Mouse (Mus musculus): ENCODE measurements at regions not wholly inside any gene's neighbourhood (a gene's known extent, or its start where the extent isn't known, plus 50 kb on each side); places are given as distances from the start of the nearest gene placed in this dataset.

DNA sequence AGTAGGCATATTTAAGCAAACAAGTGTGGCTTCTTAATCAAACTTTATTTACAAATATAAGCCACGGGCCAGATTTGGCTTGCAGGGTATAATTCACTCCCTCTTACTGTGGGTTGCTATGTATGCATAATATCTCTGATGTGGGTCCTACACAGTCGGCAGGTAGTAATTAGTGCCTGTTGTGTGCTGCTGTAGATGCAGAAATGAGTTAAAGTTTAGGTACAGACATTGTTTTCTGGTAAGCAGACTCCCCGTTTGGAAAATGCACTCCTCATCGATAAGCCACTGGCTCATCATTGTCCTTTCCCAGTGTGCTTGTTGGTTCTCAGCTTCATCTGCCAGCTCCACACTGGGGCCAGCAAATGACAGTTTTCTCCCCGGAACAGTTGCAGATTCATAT is 113.4 kb upstream of the Lyplal1 start:
- DNase-seq, result no peak

DNA sequence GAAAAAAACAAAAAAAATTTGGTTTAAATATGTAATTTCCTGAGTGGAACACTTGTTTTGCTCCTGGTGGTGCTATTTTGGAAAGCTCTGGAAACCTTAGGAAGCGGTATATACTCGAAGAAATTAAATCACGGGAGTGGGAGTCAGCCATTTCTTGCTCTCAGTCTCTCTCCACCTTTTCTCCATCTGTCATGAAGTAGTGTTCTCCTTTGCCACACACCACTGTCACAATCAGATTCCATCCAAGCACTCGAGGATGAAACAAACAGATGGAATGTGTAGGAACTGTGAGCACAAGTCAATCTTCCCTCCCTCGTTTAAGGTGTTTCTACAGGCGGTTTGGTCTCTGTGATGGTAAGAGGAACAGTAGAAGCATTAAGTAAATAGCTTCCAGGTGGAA is 112.7 kb upstream of the Lyplal1 start:
- no peak for DNase-seq

DNA sequence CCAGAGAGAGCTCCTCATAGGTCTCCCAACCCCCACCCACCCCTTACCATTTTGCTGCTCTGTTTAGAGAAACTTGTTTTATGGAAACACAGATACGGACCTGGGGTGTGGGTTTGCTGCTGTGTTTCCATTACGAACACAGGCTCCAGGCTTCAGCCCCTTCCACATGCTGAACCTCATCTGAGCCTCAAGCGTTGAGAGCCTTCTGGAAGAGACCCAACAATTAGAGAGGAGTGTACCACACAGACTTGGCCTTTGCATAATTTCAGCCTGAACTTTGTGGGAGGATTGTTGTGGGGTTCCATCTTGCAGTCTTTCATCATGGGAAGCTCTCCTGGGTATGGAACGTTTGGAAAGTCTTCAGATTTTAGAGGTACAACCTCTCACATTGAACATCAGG is 111.3 kb upstream of the Lyplal1 start:
- DNase-seq, result no peak

DNA sequence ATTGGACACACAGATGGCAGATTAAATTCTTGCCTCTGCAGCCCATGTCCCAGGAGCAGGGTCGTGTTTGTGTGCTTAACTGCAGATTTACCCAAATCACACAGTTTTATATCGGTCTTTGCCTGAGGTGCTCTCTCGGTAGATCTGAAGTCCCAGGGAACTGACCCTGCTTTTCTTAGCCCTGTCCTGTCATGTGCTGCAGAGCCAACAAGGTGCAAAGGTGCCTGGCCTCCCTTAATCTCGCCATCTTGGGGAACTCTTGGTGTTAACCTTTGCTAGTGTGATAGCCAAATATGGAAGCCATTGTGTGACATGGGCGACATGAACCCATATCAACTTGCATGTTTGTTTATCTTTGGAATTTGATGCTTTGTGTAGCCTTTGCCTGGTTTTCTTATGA is 107.1 kb upstream of the Lyplal1 start:
- DNase-seq, result no peak

DNA sequence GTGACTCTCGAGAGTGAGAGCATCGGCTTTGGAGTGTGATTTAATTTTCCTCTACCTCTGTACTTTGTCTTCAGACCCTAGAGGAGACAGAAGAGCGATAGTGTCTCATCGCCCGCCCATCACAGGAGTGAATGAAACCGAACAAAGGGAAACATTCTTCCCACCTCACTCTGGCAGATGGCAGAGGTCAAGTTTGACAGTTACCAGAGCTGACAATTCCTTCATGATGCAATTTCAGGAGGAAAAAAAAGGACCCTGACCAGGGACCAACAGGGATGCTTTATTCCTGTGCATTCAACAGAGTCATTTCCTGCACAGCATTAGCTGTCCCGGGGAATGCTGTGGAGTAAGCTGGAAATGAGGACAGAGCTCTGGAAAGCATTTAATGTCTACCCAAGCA is 106.3 kb upstream of the Lyplal1 start:
- no peak for DNase-seq

- no peak for DNase-seq
These were observed 101.9 kb upstream of the Lyplal1 start for GRCm38 (mm10) chr1:186218995-186219394.

DNA sequence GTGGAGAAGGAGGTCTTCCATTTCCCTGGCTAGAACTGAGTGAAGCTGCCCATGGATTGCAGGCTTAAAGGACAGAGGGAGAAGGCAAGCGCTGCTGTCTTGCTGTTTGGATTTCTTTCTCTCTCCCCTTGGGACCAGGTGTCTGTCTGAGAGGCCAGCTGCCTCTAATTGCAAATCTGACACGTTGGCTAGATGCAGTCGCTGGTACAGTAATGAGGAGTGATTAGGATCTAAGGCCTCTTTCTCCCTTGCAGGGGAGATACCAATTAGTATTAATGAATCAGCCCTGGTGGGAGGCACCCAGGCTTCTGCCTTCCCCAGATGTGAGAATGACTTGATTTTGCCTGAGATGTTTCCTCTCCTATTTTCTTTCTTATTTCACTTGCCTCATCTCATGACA is 100.1 kb upstream of the Lyplal1 start:
- DNase-seq, result no peak

GRCm38 (mm10) chr1:186204151-186204550 is 87.0 kb upstream of the Lyplal1 start:
- DNase-seq, result no peak

DNA sequence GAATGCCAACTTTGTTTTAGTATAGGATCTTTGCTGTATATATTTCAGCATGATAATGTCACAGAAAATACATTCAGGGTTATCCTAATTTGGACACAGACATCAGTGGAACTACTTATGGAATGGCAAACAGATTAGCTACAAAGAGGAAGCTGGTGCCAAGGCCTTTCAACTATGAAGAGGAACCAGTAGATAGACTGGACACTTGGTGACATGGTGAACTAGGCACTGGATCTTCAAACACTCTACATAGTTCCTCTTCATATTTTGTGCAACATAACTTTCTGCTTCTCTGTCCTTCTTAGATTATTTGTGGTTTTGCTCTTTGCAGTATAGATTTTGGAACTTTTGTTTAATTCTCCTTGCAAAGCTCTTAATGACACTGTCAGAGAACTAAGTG is 85.4 kb upstream of the Lyplal1 start:
- DNase-seq, result no peak

- no peak for DNase-seq
These were observed 81.3 kb upstream of the Lyplal1 start for GRCm38 (mm10) chr1:186198391-186198790.

GRCm38 (mm10) chr1:186197057-186197456 is 79.9 kb upstream of the Lyplal1 start:
- DNase-seq, result no peak

- DNase-seq, result peak; percentile 13
These were observed 72.3 kb upstream of the Lyplal1 start for GRCm38 (mm10) chr1:186189390-186189789.

- no peak for DNase-seq
These were observed 70.3 kb upstream of the Lyplal1 start for GRCm38 (mm10) chr1:186187372-186187771.

GRCm38 (mm10) chr1:186183204-186183651 is 66.1 kb upstream of the Lyplal1 start:
- DNase-seq, result no peak

- peak; percentile 77 for DNase-seq
These were observed 65.5 kb upstream of the Lyplal1 start for GRCm38 (mm10) chr1:186182498-186183203.

GRCm38 (mm10) chr1:186177019-186177418 is 59.9 kb upstream of the Lyplal1 start:
- no peak for DNase-seq

DNA sequence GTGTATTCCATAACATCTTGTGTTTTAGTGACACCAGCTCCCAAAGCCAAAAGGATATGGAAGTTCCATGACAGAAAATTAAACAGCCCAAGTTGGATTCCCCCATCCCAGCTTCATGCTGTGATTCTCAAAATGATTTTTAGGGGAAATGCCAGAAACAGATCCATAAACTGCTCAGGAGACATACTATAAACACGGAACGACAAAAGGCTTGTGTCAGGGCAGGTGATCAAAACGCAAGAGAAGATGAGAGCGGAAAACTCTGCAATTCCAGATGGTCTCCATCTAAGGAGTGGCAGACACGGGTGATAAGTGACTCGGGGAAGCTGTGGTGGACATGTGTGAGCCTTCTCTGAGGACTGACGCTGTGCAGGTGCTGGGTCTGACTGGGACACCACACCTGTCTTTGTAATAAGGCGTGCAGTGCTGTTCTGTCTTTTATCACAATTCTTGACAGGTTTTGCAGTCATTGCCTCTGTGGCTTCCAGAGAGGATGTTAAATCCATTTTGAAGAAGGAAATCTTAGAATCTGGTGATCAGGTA is 56.4 kb upstream of the Lyplal1 start:
- no peak for DNase-seq

DNA sequence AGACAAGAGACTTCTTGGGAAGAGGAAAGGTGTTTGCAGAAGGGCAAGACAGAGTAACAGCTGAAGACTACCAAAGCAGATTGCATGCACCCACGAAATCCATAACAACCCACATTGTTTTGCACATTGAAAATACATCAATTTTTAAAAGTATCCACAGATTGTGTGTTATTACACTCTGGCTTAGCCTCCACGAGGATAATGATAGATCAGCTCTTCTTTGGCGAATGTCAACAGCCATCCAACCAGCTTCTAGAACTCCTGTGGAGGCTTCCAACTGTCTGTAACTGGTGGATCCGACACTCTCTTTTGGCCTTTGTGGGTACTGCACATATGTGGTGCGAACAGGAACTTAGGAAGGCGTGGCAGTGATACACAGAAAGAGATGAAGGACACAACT is 54.6 kb upstream of the Lyplal1 start:
- no peak for DNase-seq

All from adrenal gland, postnatal 14 days (tissue).